Mouse (Mus musculus) testis, adult 10 weeks (tissue): ENCODE results near the gene Lrfn5. TPM values are rescaled to one million over a fixed set of nuclear protein-coding genes. Genes with fewer than 3 reads are reported as not detected.

ENCODE experiments used
- polyA plus RNA-seq: library from polyadenylated mRNA; stranded (reverse); fragments of 350-450 nt; fragmentation: Illumina TruSeq; extraction: RNeasy Lipid Tissue Mini Kit (QIAGEN cat#74804); gene quantifications from one replicate; pipeline ENCODE4 v1.2.3, GENCODE M21; 2014; ENCODE audit warnings: low read depth, low replicate concordance

The Lrfn5 gene
- polyA plus RNA-seq: 0.06 TPM

DNA sequence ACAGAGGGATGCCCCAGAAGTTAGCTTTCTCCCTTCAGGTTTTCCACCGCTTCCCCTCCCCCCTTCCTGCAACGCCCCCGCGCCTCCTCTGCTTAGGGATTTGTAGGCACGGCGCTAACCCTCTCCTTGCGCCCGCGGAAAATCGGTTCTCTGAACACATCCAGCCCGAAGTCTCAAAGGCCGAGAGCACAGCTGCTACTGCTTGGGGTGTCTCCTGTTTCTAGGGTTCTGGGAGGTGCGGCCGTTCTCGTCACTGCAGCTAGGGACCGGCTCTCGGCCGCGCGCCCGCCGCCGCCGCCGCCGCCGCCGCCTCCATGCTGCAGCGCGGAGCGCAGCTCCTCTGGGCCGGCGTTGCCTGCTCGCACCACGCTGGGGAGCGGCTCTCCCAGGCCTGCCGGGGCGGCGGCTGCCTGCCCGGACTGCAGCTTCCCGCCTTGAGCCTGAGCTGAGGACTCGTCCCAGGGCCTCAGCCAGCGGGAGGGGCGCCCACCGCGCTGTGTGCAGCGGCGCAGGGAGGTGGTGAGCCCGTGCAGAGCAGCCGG, at the start of gene Lrfn5:
Gene Lrfn5 (plus strand): TSS at position 322 of the 542 bp plus-strand sequence.

